Mouse (Mus musculus) MEL (cell line): ENCODE data around the gene Dock9. TPM values are rescaled to one million over a fixed set of nuclear protein-coding genes. Genes with fewer than 3 reads are reported as not detected.

ENCODE experiments used
- DNase-seq: peaks from one replicate; pipeline ENCODE4 v3.0.0; 2011; ENCODE audit warnings: low read depth, low spot score
- H3K27ac ChIP-seq: 2 replicates; pipeline ENCODE4 v1.5.1; 2012; ENCODE audit warnings: low read depth, mild to moderate bottlenecking, control low read depth, low read length, moderate library complexity; ENCODE audit not compliant: control insufficient read depth
- H3K27me3 ChIP-seq, 2 experiments: fragments of 150-350 bp in 1 of 2; sonication (generic) in 1 of 2; 2 replicates each; pipeline ENCODE4 v1.6.1; 2012; ENCODE audit warnings: low read length in 2 of 2, mild to moderate bottlenecking in 2 of 2, improper control_type of control experiment in 1 of 2, moderate library complexity in 1 of 2; ENCODE audit not compliant: insufficient read depth in 2 of 2, control insufficient read depth in 1 of 2
- H3K36me3 ChIP-seq, 2 experiments: 2 replicates each; pipeline ENCODE4 v1.6.1; 2012 to 2014; ENCODE audit warnings: low read length in 2 of 2, improper control_type of control experiment in 1 of 2, inconsistent platforms in 1 of 2, mild to moderate bottlenecking in 1 of 2; ENCODE audit not compliant: insufficient read depth in 2 of 2, control insufficient read depth in 1 of 2
- H3K4me1 ChIP-seq, 2 experiments: fragments of 150-350 bp in 1 of 2; sonication (generic) in 1 of 2; 2 replicates each; pipeline ENCODE4 v1.6.1; 2012; ENCODE audit warnings: low read length in 2 of 2, improper control_type of control experiment in 1 of 2, mild to moderate bottlenecking in 1 of 2; ENCODE audit not compliant: insufficient read depth in 2 of 2, control insufficient read depth in 1 of 2
- H3K4me3 ChIP-seq, 2 experiments: fragments of 150-350 bp in 1 of 2; sonication (generic) in 1 of 2; 2 replicates each; pipeline ENCODE4 v1.5.1; 2012; ENCODE audit warnings: low read depth in 2 of 2, low read length in 2 of 2, mild to moderate bottlenecking in 2 of 2, moderate library complexity in 2 of 2, control low read depth in 1 of 2, improper control_type of control experiment in 1 of 2; ENCODE audit not compliant: control insufficient read depth in 1 of 2, insufficient read depth in 1 of 2
- H3K79me2 ChIP-seq: 2 replicates; pipeline ENCODE4 v1.6.1; 2012; ENCODE audit warnings: mild to moderate bottlenecking, low read length, moderate library complexity; ENCODE audit not compliant: control insufficient read depth, poor library complexity, insufficient read depth
- H3K9ac ChIP-seq: 2 replicates; pipeline ENCODE4 v1.6.1; 2012; ENCODE audit warnings: low read depth, mild to moderate bottlenecking, control low read depth, low read length, moderate library complexity; ENCODE audit not compliant: control insufficient read depth, poor library complexity, severe bottlenecking
- H3K9me3 ChIP-seq: fragments of 150-350 bp; sonication (generic); replicated peaks from 2 replicates; pipeline ENCODE4 v1.6.1; 2012; ENCODE audit warnings: mild to moderate bottlenecking, low read length, improper control_type of control experiment, moderate library complexity; ENCODE audit not compliant: insufficient read depth
- BHLHE40 ChIP-seq: IDR thresholded peaks from 2 replicates; pipeline ENCODE4 v1.6.1; 2012; ENCODE audit warnings: low read depth, mild to moderate bottlenecking, inconsistent platforms, low read length, improper control_type of control experiment, borderline replicate concordance
- E2F4 ChIP-seq: IDR thresholded peaks from 2 replicates; pipeline ENCODE4 v1.6.1; 2011; ENCODE audit warnings: low read depth, low read length, improper control_type of control experiment, borderline replicate concordance
- ELF1 ChIP-seq: IDR thresholded peaks from 2 replicates; pipeline ENCODE4 v1.6.1; 2014; ENCODE audit warnings: low read depth, mild to moderate bottlenecking, inconsistent platforms, low read length, improper control_type of control experiment, moderate library complexity
- EP300 ChIP-seq, 2 experiments: IDR thresholded peaks; 2 replicates each; pipeline ENCODE4 v1.6.1; 2011; ENCODE audit warnings: improper control_type of control experiment in 2 of 2, low read length in 2 of 2, low read depth in 1 of 2, mild to moderate bottlenecking in 1 of 2
- GATA1 ChIP-seq: IDR thresholded peaks from 2 replicates; pipeline ENCODE4 v1.6.1; 2011; ENCODE audit warnings: low read depth, low read length, improper control_type of control experiment
- JUND ChIP-seq: IDR thresholded peaks from 2 replicates; pipeline ENCODE4 v1.6.1; 2011; ENCODE audit warnings: low read depth, mild to moderate bottlenecking, improper control_type of control experiment, low read length
- KAT2A ChIP-seq: conservative IDR thresholded peaks from 2 replicates; pipeline ENCODE4 v1.6.1; 2012; ENCODE audit warnings: low read depth, low read length, improper control_type of control experiment, inconsistent platforms
- MAFK ChIP-seq: IDR thresholded peaks from 2 replicates; pipeline ENCODE4 v1.6.1; 2011; ENCODE audit warnings: low read depth, mild to moderate bottlenecking, low read length, improper control_type of control experiment, borderline replicate concordance
- MAX ChIP-seq: IDR thresholded peaks from 2 replicates; pipeline ENCODE4 v1.6.1; 2011; ENCODE audit warnings: low read length, improper control_type of control experiment
- MAZ ChIP-seq: IDR thresholded peaks from 2 replicates; pipeline ENCODE4 v1.6.1; 2012; ENCODE audit warnings: low read depth, mild to moderate bottlenecking, inconsistent platforms, low read length, improper control_type of control experiment
- MEF2A ChIP-seq: IDR thresholded peaks from 2 replicates; pipeline ENCODE4 v1.6.1; 2014; ENCODE audit warnings: low read depth, mild to moderate bottlenecking, inconsistent platforms, low read length, improper control_type of control experiment; ENCODE audit not compliant: poor library complexity, insufficient replicate concordance, severe bottlenecking; ENCODE audit errors: extremely low read depth
- NRF1 ChIP-seq: IDR thresholded peaks from 2 replicates; pipeline ENCODE4 v1.6.1; 2014; ENCODE audit warnings: low read depth, mild to moderate bottlenecking, inconsistent platforms, low read length, improper control_type of control experiment, moderate library complexity; ENCODE audit not compliant: poor library complexity, insufficient read depth, severe bottlenecking
- POLR2AphosphoS2 ChIP-seq: IDR thresholded peaks from 2 replicates; pipeline ENCODE4 v1.6.1; 2011; ENCODE audit warnings: low read length, improper control_type of control experiment
- POLR2AphosphoS5 ChIP-seq: IDR thresholded peaks from 2 replicates; pipeline ENCODE4 v1.6.1; 2012; ENCODE audit warnings: low read depth, borderline replicate concordance, mild to moderate bottlenecking, inconsistent platforms, low read length, moderate library complexity, mixed read lengths
- RCOR1 ChIP-seq: IDR thresholded peaks from 2 replicates; pipeline ENCODE4 v1.6.1; 2012; ENCODE audit warnings: low read depth, mild to moderate bottlenecking, inconsistent platforms, low read length, improper control_type of control experiment
- TBP ChIP-seq: IDR thresholded peaks from 2 replicates; pipeline ENCODE4 v1.8.0; 2011; ENCODE audit warnings: low read depth, low read length, improper control_type of control experiment
- TCF12 ChIP-seq: IDR thresholded peaks from 2 replicates; pipeline ENCODE4 v1.6.1; 2014; ENCODE audit warnings: low read depth, mild to moderate bottlenecking, inconsistent platforms, low read length, improper control_type of control experiment, moderate library complexity
- UBTF ChIP-seq: IDR thresholded peaks from 2 replicates; pipeline ENCODE4 v1.6.1; 2012; ENCODE audit warnings: low read depth, mild to moderate bottlenecking, inconsistent platforms, low read length, improper control_type of control experiment, moderate library complexity, borderline replicate concordance; ENCODE audit not compliant: insufficient read depth
- USF1 ChIP-seq: IDR thresholded peaks from 2 replicates; pipeline ENCODE4 v1.6.1; 2014; ENCODE audit warnings: low read depth, mild to moderate bottlenecking, inconsistent platforms, low read length, improper control_type of control experiment, moderate library complexity
- ZMIZ1 ChIP-seq: IDR thresholded peaks from 2 replicates; pipeline ENCODE4 v1.6.1; 2012; ENCODE audit warnings: low read depth, mild to moderate bottlenecking, inconsistent platforms, low read length, improper control_type of control experiment, moderate library complexity
- polyA plus RNA-seq, 2 experiments: library from polyadenylated mRNA; stranded (reverse) in 1 of 2; unstranded in 1 of 2; fragments of >175 nt in 1 of 2; fragments of >200 nt in 1 of 2; gene quantifications; 2 replicates each; pipeline versions ENCODE4 v1.2.1 to v1.2.4; 2012; ENCODE audit warnings: low replicate concordance in 2 of 2, low read depth in 1 of 2; ENCODE audit not compliant: insufficient read length in 2 of 2, insufficient read depth in 1 of 2, missing spikeins in 1 of 2
- total RNA-seq: library from RNA; depleted of rRNA; stranded (reverse); fragments of 300-350 nt; gene quantifications from 2 replicates; pipeline ENCODE4 v1.2.3, GENCODE M21; 2012

Gene Dock9
- total and polyA plus RNA-seq, 3 experiments = 6.3 to 9.4 TPM; not detected in 1

GRCm38 (mm10) chr14:121734217-121734616 lies 63.4 kb downstream of the Dock9 start:
- DNase-seq = no peak
- peaks cover 2 to 16% of the 10 kb centered on the region in 2 experiments; a peak in 3 of 4 replicates for H3K4me1 ChIP-seq
- no peaks in the 10 kb centered on the region for H3K79me2 ChIP-seq
- no peak for TF ChIP-seq TCF12
- no peak for TF ChIP-seq BHLHE40
- no peak for TF ChIP-seq JUND
- TF ChIP-seq E2F4 = no peak
- TF ChIP-seq GATA1 = no peak
- no peak for TF ChIP-seq RCOR1
- no peak for TF ChIP-seq MEF2A
- no peak for TF ChIP-seq USF1
- no peak for TF ChIP-seq POLR2AphosphoS2
- TF ChIP-seq EP300 (IDR thresholded peaks at IDR 0.05; ENCODE audit: low read depth in 1 of 2, low read length in 2 of 2) = no peak
- TF ChIP-seq UBTF = no peak
- TF ChIP-seq TBP = no peak
- TF ChIP-seq POLR2AphosphoS5 = no peak
- no peak for TF ChIP-seq ELF1
- TF ChIP-seq MAFK = no peak
- TF ChIP-seq, all 39 proteins: peak for 0
- Histone ChIP-seq H3K9me3 (no peaks in the 10 kb centered on the region), H3K36me3 (peaks cover 0 to 6% of the 10 kb centered on the region in 2 experiments; a peak in 2 of 4 replicates), H3K4me3 (no peak overlapping the region), H3K9ac (no peak overlapping the region), H3K27me3 (no peaks in the 10 kb centered on the region), H3K27ac (no peak overlapping the region)

- Histone ChIP-seq H3K4me3 (no peak overlapping the region), H3K9ac (no peak overlapping the region), H3K27ac (no peak overlapping the region), H3K79me2 (no peaks in the 10 kb centered on the region), H3K9me3 (no peaks in the 10 kb centered on the region), H3K4me1 (peaks cover 2 to 16% of the 10 kb centered on the region in 2 experiments; a peak in 3 of 4 replicates), H3K36me3 (peaks cover 0 to 6% of the 10 kb centered on the region in 2 experiments; a peak in 2 of 4 replicates), H3K27me3 (no peaks in the 10 kb centered on the region)
- DNase-seq = no peak
- TF ChIP-seq UBTF = no peak
- no peak for TF ChIP-seq JUND
- TF ChIP-seq MEF2A = no peak
- no peak for TF ChIP-seq GATA1
- no peak for TF ChIP-seq BHLHE40
- TF ChIP-seq MAFK = no peak
- TF ChIP-seq MAZ = no peak
- TF ChIP-seq MAX = no peak
- TF ChIP-seq EP300 (IDR thresholded peaks at IDR 0.05; ENCODE audit: low read depth in 1 of 2, low read length in 2 of 2) = no peak
- no peak for TF ChIP-seq NRF1
- TF ChIP-seq ZMIZ1 = no peak
- no peak for TF ChIP-seq KAT2A
Observed at GRCm38 (mm10) chr14:121733694-121734093, 63.9 kb downstream of the Dock9 start.
